Mouse (Mus musculus) T-cell, adult 66 days (primary cell): Measurements from ENCODE around the gene Chek2. TPM values are rescaled to one million over a fixed set of nuclear protein-coding genes. Genes with fewer than 3 reads are reported as not detected.

ENCODE experiments used
- total RNA-seq, 2 experiments: library from RNA; stranded (reverse); gene quantifications; 3 replicates in 1 of 2; 4 replicates in 1 of 2; pipeline ENCODE4 v1.2.4; 2023

Gene Chek2
- total RNA-seq = 1 to 10 TPM; 6.6 to 6.7 TPM

GRCm38 (mm10) chr5:110839678-110840365 lies at the start of gene Chek2, which contains the start of gene Hscb:
Gene Chek2, plus strand, starts transcription at chr5:110839979.
Gene Hscb, minus strand, starts transcription at chr5:110839777.

DNA sequence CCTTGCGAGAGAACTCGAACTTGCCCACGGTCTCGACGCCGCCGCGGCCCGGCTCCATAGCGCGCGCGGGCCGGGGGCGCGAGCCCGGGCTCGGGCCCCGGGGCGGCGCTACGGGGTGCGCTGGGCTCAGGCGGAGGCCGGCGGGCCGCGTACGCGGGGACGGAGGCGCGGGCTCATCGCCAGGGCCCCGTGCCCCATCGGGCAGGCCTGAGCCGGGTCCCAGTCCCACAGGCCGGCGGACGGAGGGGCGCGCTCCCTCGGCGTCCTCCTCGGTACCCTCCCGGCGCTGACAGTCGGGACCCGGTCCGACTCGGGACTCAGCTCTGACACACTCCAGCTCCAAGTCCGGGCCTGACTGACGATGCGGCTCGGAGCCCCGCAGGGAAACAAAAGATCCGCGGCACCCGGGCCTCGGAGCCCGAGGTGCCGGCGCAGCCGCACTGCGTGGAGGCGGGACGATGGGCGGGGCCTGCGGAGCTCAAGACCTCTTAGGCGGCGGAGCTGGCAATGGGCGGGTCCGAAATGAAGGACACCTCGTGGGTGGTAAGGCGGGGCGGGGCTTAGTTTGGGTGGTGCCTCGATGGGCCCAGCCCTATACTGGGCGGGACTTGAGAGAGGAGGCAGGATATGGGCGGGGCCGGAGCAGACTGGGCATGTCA lies 30.0 kb upstream of the Chek2 start, which contains the start of gene Ulk1:
Gene Ulk1 (minus strand): TSS at position 431 of the 659 bp plus-strand sequence.

GRCm38 (mm10) chr5:110879584-110880374 lies 40.0 kb downstream of the Chek2 start, which contains the start of gene Ttc28:
Gene Ttc28, plus strand, starts transcription at chr5:110879803.

Other genes starting within 250 kb of the Chek2 start
- 10 to 100 TPM; 66.3 to 76.9 TPM for gene Noc4l, start 186.6 kb upstream of the Chek2 start, total RNA-seq
- gene Ddx51, start 186.5 kb upstream of the Chek2 start, total RNA-seq = 10 to 100 TPM; 64.7 to 71.0 TPM
- 100 to 1,000 TPM; 249 to 257 TPM for gene Ep400, start 69.3 kb upstream of the Chek2 start, total RNA-seq
- 10 to 100 TPM; 37.4 to 41.5 TPM for gene Pus1, start 59.3 kb upstream of the Chek2 start, total RNA-seq
- 10 to 100 TPM; 75.7 to 90.6 TPM for gene Ulk1, start 29.9 kb upstream of the Chek2 start, total RNA-seq
- 10 to 100 TPM; 20.9 to 21.5 TPM for gene Hscb, start 202 bp upstream of the Chek2 start, total RNA-seq
- gene Ttc28, start 39.8 kb downstream of the Chek2 start, total RNA-seq = 10 to 100 TPM; 33.2 to 41.4 TPM